Mouse (Mus musculus): ENCODE measurements around the gene Eif4e. TPM values are rescaled to one million over a fixed set of nuclear protein-coding genes. Genes with fewer than 3 reads are reported as not detected.
"Not testable (repeated sequence)": the region's sequence is repeated elsewhere in the genome, so short reads cannot be mapped to it uniquely, and the experiment has no call there.

The Eif4e gene
- polyA plus RNA-seq, 1 experiment from 2014 or later, result 348 TPM

GRCm38 (mm10) chr3:138549045-138549444 lies 23.1 kb downstream of the Eif4e start:
- H3K36me3 ChIP-seq, result peaks cover 38% of the 10 kb centered on the region
- H3K27ac ChIP-seq (replicated peaks), result no peak overlapping the region
- H3K27me3 ChIP-seq, result no peaks in the 10 kb centered on the region
- 89% methylated on average over 4 of the region's 4 CpGs for WGBS
- H3K9ac ChIP-seq (replicated peaks), result no peak overlapping the region
- H3K4me1 ChIP-seq, result 0 out of 2 replicates have a peak, but pooled peaks cover 1% of the 10 kb centered on the region
- ATAC-seq (ENCODE audit: low FRiP score, low read depth), result no peak
- H3K4me3 ChIP-seq, result no peak overlapping the region
- no peak overlapping the region for H3K4me2 ChIP-seq (replicated peaks)
- H3K9me3 ChIP-seq, result no peaks in the 10 kb centered on the region

GRCm38 (mm10) chr3:138550336-138551123 lies 24.6 kb downstream of the Eif4e start:
- Histone ChIP-seq H3K4me2 (replicated peaks) (no peak overlapping the region), H3K9me3 (no peaks in the 10 kb centered on the region), H3K9ac (replicated peaks) (no peak overlapping the region), H3K27ac (replicated peaks) (no peak overlapping the region), H3K4me3 (no peak overlapping the region), H3K36me3 (peaks cover 46% of the 10 kb centered on the region), H3K4me1 (no peaks in the 10 kb centered on the region), H3K27me3 (no peaks in the 10 kb centered on the region)
- ATAC-seq (ENCODE audit: low FRiP score, low read depth), result no peak
- WGBS, result 92% methylated on average over 19 of the region's 19 CpGs

- H3K4me1 ChIP-seq, H3K27me3 ChIP-seq: not testable (repeated sequence)
These were observed 29.3 kb downstream of the Eif4e start for GRCm38 (mm10) chr3:138555279-138555678.

GRCm38 (mm10) chr3:138558529-138558928 lies 32.5 kb downstream of the Eif4e start:
- no peaks in the 10 kb centered on the region for H3K9me3 ChIP-seq
- H3K27ac ChIP-seq (replicated peaks), result no peak overlapping the region
- no peak overlapping the region for H3K4me2 ChIP-seq (replicated peaks)
- peak; percentile 39; the same call in 1 of the 2 replicates for ATAC-seq (ENCODE audit: low FRiP score, low read depth)
- H3K9ac ChIP-seq (replicated peaks), result no peak overlapping the region
- no peaks in the 10 kb centered on the region for H3K27me3 ChIP-seq
- no peak overlapping the region for H3K4me3 ChIP-seq
- peaks cover 52% of the 10 kb centered on the region for H3K36me3 ChIP-seq
- no peaks in the 10 kb centered on the region for H3K4me1 ChIP-seq
- WGBS, result 76% methylated on average over 4 of the region's 4 CpGs

More at GRCm38 (mm10) chr3:138555279-138555678, 29.3 kb downstream of the Eif4e start:
- peaks cover 70% of the 10 kb centered on the region for H3K36me3 ChIP-seq
- not testable (repeated sequence) for H3K9me3 ChIP-seq; H3K4me3 ChIP-seq; H3K27ac ChIP-seq (replicated peaks); H3K4me2 ChIP-seq (replicated peaks); H3K9ac ChIP-seq (replicated peaks); ATAC-seq (ENCODE audit: low FRiP score, low read depth)
- WGBS, result 96% methylated on average over 8 of the region's 8 CpGs

DNA sequence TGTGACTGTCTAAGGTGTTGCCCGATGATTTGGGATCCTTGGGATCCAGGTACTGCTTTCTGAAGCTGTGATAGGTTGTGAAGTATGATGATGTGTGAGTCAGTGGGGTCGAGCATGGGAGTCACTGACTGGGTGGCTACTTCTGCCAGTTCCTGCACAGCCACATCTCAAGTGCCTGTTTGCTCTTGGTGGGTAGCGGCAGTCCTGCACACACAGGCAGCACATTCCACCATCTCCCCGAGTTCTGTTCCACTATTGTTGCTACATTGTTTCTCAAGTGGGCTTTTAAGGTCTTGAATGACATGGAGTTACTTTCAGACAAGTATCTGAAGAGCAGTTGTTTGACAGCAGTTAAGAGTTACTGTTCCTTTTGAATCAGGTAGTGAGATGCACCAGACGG lies 34.3 kb downstream of the Eif4e start:
- H3K4me3 ChIP-seq, result no peak overlapping the region
- 85% methylated on average over 5 of the region's 5 CpGs for WGBS
- H3K27ac ChIP-seq (replicated peaks), result no peak overlapping the region
- peaks cover 44% of the 10 kb centered on the region for H3K36me3 ChIP-seq
- no peak overlapping the region for H3K9ac ChIP-seq (replicated peaks)
- peak; percentile 25; the same call in 1 of the 2 replicates for ATAC-seq (ENCODE audit: low FRiP score, low read depth)
- H3K4me2 ChIP-seq (replicated peaks), result no peak overlapping the region
- no peaks in the 10 kb centered on the region for H3K4me1 ChIP-seq
- no peaks in the 10 kb centered on the region for H3K27me3 ChIP-seq
- H3K9me3 ChIP-seq, result no peaks in the 10 kb centered on the region

DNA sequence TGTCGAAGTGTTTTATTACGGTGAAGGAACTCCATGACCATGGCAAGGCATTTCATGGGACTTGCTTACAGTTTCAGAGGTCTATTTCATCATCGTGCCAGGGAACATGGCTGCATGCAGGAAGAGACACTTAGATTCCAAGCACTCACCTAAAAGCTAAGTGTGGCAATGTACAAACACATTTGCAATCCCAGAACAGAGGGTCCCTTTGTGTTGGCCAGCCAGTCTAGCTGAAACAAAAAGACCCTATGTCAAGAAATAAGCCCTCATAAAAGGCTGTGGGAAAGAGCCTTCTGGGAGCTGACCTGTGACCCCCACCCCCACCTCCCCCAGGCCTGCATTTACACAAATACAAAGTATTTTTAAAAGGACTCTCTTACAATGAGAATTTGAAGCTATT lies 34.9 kb downstream of the Eif4e start:
- peak; percentile 25; the same call in 1 of the 2 replicates for ATAC-seq (ENCODE audit: low FRiP score, low read depth)
- 89% methylated on average over 3 of the region's 3 CpGs for WGBS
- H3K9me3 ChIP-seq, result no peaks in the 10 kb centered on the region
- no peak overlapping the region for H3K4me3 ChIP-seq
- H3K4me2 ChIP-seq (replicated peaks), result no peak overlapping the region
- no peak overlapping the region for H3K9ac ChIP-seq (replicated peaks)
- H3K27me3 ChIP-seq, result no peaks in the 10 kb centered on the region
- no peaks in the 10 kb centered on the region for H3K4me1 ChIP-seq
- peaks cover 38% of the 10 kb centered on the region for H3K36me3 ChIP-seq
- no peak overlapping the region for H3K27ac ChIP-seq (replicated peaks)

GRCm38 (mm10) chr3:138578867-138579266 lies 52.9 kb downstream of the Eif4e start:
- H3K36me3 ChIP-seq, result no peaks in the 10 kb centered on the region
- no peaks in the 10 kb centered on the region for H3K4me1 ChIP-seq
- no peak overlapping the region for H3K27ac ChIP-seq (replicated peaks)
- no peak overlapping the region for H3K4me2 ChIP-seq (replicated peaks)
- ATAC-seq (ENCODE audit: low FRiP score, low read depth), result no peak
- H3K9me3 ChIP-seq, result 0 out of 2 replicates have a peak, but pooled peaks cover 10% of the 10 kb centered on the region
- H3K27me3 ChIP-seq, result no peaks in the 10 kb centered on the region
- H3K4me3 ChIP-seq, result no peak overlapping the region
- 94% methylated on average over 10 of the region's 10 CpGs for WGBS
- H3K9ac ChIP-seq (replicated peaks), result no peak overlapping the region

DNA sequence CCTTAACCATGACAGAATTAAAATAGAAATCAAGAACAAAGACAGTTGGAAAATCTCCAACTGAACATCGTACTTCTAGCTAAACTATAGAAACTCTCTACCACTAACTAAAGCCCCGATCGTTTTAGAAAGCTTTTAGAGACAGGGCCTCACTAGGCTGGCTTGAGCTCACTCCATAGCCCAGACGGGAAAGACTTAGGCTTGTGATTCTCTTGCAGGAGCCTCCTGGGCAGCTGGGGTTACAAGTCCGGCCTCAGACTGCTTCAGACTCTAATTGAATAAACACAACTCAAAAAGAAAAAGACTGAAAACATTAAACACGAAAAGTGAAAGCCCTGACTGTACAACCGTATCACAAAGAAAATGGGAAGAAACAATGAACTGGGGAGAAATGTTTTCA lies 60.2 kb downstream of the Eif4e start:
- no peak for ATAC-seq (ENCODE audit: low FRiP score, low read depth)
- Histone ChIP-seq H3K9ac (replicated peaks) (no peak overlapping the region), H3K4me3 (no peak overlapping the region), H3K27ac (replicated peaks) (no peak overlapping the region), H3K36me3 (no peaks in the 10 kb centered on the region), H3K4me1 (no peaks in the 10 kb centered on the region), H3K4me2 (replicated peaks) (no peak overlapping the region), H3K9me3 (0 out of 2 replicates have a peak, but pooled peaks cover 7% of the 10 kb centered on the region), H3K27me3 (no peaks in the 10 kb centered on the region)
- WGBS, result 59% methylated on average over 7 of the region's 7 CpGs

GRCm38 (mm10) chr3:138587137-138587536 lies 61.2 kb downstream of the Eif4e start:
- no peaks in the 10 kb centered on the region for H3K27me3 ChIP-seq
- no peaks in the 10 kb centered on the region for H3K4me1 ChIP-seq
- H3K9ac ChIP-seq (replicated peaks), result no peak overlapping the region
- no peak for ATAC-seq (ENCODE audit: low FRiP score, low read depth)
- H3K9me3 ChIP-seq, result 0 out of 2 replicates have a peak, but pooled peaks cover 7% of the 10 kb centered on the region
- no peaks in the 10 kb centered on the region for H3K36me3 ChIP-seq
- H3K4me3 ChIP-seq, result no peak overlapping the region
- 94% methylated on average over 4 of the region's 4 CpGs for WGBS
- H3K27ac ChIP-seq (replicated peaks), result no peak overlapping the region
- no peak overlapping the region for H3K4me2 ChIP-seq (replicated peaks)

DNA sequence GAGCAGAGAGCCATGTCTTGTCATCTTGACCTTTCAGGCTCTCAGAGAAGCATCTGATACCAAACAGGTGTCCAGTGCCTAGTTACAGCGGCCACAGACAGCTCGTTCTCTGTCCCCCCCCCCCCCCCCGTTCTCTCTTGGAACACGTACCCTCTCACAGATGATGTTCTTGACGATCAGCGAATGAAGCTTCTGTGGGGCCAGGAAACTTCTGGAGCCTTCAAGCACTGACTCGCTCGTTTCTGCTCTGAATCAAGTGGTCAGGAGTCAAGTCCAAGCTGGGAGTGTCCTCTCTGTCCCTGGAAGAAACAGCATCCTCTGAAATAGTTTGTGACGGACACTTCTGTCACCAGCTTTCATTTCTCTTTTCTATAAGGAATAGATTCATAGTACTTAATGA lies 62.0 kb downstream of the Eif4e start:
- H3K9ac ChIP-seq (replicated peaks), result no peak overlapping the region
- H3K4me3 ChIP-seq, result no peak overlapping the region
- no peak for ATAC-seq (ENCODE audit: low FRiP score, low read depth)
- no peak overlapping the region for H3K4me2 ChIP-seq (replicated peaks)
- H3K36me3 ChIP-seq, result no peaks in the 10 kb centered on the region
- H3K27me3 ChIP-seq, result no peaks in the 10 kb centered on the region
- 87% methylated on average over 9 of the region's 9 CpGs for WGBS
- H3K9me3 ChIP-seq, result 0 out of 2 replicates have a peak, but pooled peaks cover 6% of the 10 kb centered on the region
- no peak overlapping the region for H3K27ac ChIP-seq (replicated peaks)
- no peaks in the 10 kb centered on the region for H3K4me1 ChIP-seq

DNA sequence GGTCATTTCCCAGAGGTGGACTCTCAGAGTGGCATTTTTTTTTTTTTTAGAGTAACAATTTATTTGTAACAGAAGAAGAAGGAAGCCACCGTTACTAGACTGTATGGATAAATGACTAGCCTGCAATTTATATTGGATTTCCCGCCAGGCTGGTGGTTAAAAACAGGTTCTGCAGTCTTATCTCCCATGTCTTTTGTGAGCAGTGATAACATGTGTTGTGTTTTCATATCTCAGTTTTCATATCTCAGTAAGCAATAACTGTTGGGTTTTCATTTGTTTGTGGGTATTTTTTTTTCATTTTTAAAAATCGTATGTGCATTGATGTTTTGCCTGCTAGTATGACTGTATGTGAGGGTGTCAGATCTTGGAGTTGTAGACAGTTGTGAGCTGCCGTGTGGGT lies 65.0 kb downstream of the Eif4e start:
- Histone ChIP-seq H3K4me2 (replicated peaks) (no peak overlapping the region), H3K4me3 (no peak overlapping the region), H3K27me3 (no peaks in the 10 kb centered on the region), H3K9me3 (no peaks in the 10 kb centered on the region), H3K27ac (replicated peaks) (no peak overlapping the region), H3K36me3 (no peaks in the 10 kb centered on the region), H3K4me1 (peaks cover 6% of the 10 kb centered on the region; the same call in 1 of the 2 replicates), H3K9ac (replicated peaks) (no peak overlapping the region)
- 93% methylated on average over 4 of the region's 4 CpGs for WGBS
- ATAC-seq (ENCODE audit: low FRiP score, low read depth), result no peak

- 90% methylated on average over 7 of the region's 7 CpGs for WGBS
- Histone ChIP-seq H3K9me3 (no peaks in the 10 kb centered on the region), H3K27ac (replicated peaks) (no peak overlapping the region), H3K4me3 (no peak overlapping the region), H3K9ac (replicated peaks) (no peak overlapping the region), H3K4me1 (peaks cover 6% of the 10 kb centered on the region; the same call in 1 of the 2 replicates), H3K36me3 (no peaks in the 10 kb centered on the region), H3K27me3 (no peaks in the 10 kb centered on the region), H3K4me2 (replicated peaks) (no peak overlapping the region)
- no peak for ATAC-seq (ENCODE audit: low FRiP score, low read depth)
These were observed 65.9 kb downstream of the Eif4e start for GRCm38 (mm10) chr3:138591806-138592365.

Measured in midbrain, embryonic 12.5 days (tissue).